Mouse (Mus musculus): ENCODE measurements around the gene Gm26965.
"Not testable (repeated sequence)": the region's sequence is repeated elsewhere in the genome, so short reads cannot be mapped to it uniquely, and the experiment has no call there.

Gene Gm26965

DNA sequence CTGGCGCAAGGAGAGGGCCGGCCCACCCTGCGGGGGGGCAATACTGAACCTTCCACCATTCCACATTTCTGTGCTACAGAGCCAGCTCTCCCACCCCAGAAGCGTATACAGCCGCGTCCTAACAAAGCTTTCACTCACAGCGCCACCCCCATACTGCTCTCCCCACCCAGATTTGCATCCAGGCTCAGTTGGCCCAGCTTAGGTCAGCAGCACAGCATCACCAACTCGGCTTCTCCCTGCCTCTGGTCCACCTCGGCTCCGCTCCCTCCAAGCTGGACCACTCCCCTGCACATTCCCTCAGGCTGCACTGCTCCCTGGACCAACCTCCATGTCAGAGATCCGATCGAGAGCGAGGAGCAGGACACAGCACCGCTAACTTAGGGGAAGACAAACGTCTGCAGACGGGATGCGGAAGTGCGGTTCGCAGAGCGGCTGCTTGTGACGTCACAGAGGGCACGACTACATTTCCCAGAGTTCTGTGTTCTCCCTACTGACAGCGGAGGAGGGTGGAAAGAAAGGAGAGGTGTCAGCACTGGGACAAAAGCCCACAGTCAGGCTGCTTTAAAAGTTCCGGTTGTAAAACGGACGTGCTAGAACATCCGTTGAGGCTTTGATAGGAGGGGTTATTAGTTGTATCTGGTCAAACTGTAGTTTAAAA is at the start of gene Gm26965, which contains the start of gene Zfp87:
Gene Gm26965 (minus strand): TSS at position 399 of the 658 bp plus-strand sequence.
Gene Zfp87 (minus strand): TSS at position 425 of the 658 bp plus-strand sequence.
- in situ Hi-C loops (cut with MboI, MseI) = loop anchor here (10.0 kb wide), 1 partner anchor 161 kb away; the partner anchor contains the start of genes Gm28044 and Zfp953

GRCm38 (mm10) chr13:67572591-67573189 is 46.7 kb upstream of the Gm26965 start:
- in situ Hi-C loops (cut with MboI, MseI) = no loop called here

DNA sequence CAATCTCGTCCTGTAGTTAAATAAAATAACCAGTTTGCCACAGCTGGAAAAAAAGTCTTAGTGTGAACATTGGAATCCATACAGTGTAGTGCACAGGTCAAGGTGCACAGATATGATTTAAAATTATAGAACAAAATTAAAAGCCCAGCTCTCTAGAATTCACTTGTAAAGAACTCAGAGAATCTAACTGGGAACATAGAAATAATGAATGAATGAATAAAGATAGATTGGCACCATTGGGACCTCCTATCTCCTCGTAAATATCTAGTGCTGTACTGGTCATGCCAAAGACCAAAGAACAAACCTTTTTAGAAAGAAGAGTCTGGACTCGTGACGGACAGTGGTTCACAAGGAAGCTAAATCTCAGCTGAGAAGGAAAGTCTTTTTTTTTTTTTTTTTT is 27.8 kb upstream of the Gm26965 start, which contains the start of gene Zfp748:
Gene Zfp748 (minus strand): TSS at position 101 of the 400 bp plus-strand sequence.
- in situ Hi-C loops (cut with MboI, MseI) = no loop called here

DNA sequence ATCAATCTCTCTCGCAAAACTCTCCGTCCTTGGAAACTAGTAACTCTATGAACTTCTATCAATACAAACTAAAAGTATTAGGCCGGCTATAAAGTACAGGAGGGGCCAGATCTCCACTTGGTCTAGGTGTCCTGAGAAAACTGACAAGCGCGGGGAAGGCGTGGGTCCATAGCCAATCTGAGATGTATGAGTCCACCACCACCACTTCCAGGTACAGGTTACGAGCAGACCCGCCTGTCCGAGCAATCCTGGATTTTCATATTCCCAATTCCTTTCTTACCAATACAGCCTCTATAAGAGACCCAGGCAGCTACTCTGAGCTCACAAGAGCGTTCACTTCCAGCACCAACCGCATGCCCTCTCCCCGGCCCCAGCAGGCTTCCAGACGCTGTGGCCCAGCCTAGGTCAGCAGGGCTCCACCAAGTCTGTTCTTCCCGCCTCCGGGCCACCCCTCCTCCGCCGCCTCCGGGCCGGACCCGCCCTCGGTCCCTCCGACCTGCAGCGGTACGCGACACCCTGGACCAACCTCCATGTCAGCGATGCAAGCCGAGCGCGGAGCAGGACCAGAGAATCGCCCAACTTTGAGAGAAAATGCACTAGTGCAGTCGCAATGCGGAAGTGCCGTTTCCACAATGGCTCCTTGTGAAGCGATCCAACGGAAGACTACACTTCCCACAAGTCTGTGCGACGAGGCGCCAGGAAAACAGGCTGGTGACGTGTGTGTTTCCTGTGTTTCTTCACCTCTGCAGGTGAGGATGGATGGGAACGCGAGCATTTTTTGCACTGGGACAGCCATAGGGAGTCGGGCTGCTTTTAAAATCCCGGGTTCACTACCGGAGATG is 26.8 kb upstream of the Gm26965 start:
- in situ Hi-C loops (cut with MboI, MseI) = no loop called here

- in situ Hi-C loops (cut with MboI, MseI) = no loop called here
These were observed 20.0 kb upstream of the Gm26965 start for GRCm38 (mm10) chr13:67545941-67546340.

DNA sequence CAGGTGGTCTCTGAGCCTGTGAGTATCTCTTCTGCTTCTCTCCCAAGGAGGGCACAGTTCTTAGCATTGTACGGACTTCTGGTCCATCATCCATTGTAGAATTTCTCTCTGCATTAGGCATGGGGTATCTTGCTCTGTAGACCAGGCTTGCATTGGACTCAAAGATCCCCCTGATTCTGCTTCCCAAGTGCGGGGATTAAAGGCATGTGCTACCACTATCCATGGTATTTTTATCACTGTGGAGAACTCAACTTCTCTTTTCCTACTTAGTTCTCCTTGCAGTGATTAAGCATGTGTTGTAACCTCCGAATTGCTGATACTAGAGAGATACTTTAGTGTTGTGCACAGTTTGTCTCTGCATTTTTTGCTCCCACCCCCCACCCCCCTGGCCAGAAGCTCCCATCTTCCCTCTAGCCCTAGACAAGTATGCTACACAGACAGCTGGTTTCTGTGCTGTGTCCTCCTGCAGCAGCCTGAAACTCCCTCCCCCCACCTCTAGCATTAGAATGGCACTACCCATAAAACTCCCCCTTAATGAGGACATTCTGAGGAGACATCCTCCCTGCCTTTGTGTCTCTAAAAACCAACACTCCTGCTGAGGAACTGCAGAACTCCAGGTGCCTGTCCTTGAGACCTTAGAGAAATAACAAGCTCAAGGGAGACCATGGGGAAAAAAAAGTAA is 1.2 kb upstream of the Gm26965 start:
- in situ Hi-C loops (cut with MboI, MseI) = loop anchor here (10.0 kb wide), 1 partner anchor 162 kb away; the partner anchor contains the start of genes Gm28044 and Zfp953

GRCm38 (mm10) chr13:67500908-67501307 is 25.0 kb downstream of the Gm26965 start:
- in situ Hi-C loops (cut with MboI, MseI) = no loop called here

GRCm38 (mm10) chr13:67500084-67500719 is 25.7 kb downstream of the Gm26965 start, which contains the start of gene Zfp58:
Gene Zfp58 (minus strand): TSS chr13:67500555.
- in situ Hi-C loops (cut with MboI, MseI) = no loop called here

DNA sequence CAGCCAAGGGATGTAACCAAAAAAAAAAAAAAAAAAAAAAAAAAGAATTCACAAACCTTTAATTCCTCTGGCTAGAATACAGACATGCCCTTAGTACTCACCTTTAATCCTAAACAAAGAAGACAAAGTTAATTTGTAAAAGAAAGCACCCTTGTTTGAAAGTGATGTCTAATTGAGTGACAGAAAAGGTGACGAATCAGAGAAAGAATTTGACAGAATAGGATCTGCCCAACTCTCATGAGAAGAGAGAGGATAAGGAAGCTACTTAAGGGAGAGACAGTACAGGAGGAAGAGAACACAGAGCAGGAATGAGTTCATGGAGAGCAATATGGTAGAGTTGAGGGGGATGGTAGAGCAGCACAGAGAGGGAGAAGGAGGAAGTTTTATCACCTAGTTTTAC is 30.3 kb downstream of the Gm26965 start:
- in situ Hi-C loops (cut with MboI, MseI) = no loop called here

DNA sequence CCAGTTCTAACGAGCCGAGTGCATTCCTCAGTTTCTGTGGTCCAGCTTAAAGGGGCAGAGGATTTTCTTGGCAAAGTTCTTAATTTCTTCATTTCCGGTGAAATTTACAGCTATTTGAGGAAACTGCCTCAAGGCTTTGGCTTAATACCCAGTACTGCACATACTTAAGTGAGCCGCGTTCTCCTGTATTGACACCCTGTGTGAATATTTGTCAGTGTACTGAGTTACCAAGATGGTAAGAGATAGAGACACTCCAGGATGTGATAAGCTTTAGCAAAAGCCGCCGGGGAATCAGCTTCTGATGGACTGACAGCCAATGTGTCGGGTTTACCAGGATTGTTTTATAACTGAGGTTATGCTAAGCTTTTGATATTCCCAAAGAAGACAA is 41.5 kb downstream of the Gm26965 start:
- in situ Hi-C loops (cut with MboI, MseI) = no loop called here

DNA sequence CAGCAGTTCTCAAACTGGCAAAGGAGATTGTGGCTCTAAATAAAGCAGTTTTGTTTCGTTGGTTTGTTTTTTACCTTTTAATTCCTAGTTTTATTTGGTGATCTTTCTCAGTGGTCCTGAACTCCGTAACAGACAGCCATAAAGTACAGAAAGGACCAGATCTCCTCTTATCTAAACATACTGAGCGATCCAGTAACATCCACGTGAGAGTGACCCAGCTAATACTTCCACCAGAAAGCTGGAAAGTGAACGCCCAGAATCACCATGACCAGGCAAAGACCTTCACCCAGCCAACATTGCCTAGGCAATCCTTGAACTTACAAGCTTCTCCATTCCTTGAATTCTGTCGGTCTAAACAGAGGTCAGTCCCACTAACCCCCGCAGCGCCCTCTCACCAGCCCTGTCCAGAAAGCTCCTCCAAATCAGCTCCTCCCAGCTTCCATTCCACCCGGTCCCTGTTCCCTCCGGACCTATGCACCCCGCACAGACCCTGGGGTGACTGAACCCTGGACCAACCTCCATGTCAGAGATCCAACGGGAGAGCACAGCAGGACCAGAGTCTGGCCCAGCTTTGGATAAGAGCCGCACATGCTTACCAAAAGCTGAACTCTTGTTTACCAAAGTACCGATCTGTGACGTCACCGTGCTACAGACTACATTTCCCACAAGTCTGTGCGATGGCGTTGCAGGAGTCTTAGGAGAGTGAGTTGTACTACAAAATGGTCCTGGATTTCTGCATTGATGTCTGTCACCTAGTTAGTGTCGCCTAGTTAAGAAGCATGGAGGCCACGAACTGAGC is 42.1 kb downstream of the Gm26965 start, which contains the start of gene Zfp874b:
Gene Zfp874b (minus strand): TSS at position 634 of the 799 bp plus-strand sequence.
- in situ Hi-C loops (cut with MboI, MseI) = no loop called here

DNA sequence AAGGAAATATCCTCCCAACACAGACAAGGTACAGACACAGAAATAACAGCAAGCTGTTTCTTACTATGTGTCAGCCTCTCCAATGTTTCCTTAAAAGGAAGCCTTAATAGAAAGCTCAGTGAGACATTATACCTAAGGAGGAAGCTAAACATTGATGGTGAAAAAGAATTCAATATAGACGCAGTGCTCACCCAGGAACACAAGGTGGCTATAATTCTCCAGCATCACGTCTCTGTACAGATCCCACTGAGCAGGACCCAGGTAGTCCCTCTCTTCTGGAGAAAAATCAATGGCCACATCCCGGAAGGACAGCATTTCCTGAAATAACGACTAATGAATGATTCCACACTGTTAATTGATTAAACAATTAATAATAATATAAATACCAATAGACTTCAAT is 44.4 kb downstream of the Gm26965 start:
- in situ Hi-C loops (cut with MboI, MseI) = no loop called here

DNA sequence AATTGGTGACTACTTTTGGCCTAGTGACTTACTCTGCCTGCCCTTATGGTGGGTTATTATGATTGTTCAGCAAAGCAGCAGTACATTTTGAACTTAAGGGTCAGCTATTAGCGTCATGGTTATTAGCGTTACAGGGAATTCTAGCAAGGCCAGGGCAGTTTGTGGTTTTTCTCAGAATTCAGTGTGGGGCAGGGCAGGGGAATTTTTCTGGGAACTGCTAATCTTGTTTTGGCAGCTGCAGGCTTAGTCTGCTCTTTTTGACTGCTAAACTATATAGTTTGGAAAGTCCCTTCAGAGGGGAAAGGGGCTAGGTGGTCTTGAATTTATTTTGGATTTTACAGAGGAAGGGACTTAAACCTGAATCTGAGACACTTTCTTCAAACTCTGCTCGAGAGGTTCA is 56.7 kb downstream of the Gm26965 start:
- in situ Hi-C loops (cut with MboI, MseI) = no loop called here

- in situ Hi-C loops (cut with MboI, MseI) = not testable (repeated sequence)
These were observed 62.3 kb downstream of the Gm26965 start for GRCm38 (mm10) chr13:67463506-67464185.

DNA sequence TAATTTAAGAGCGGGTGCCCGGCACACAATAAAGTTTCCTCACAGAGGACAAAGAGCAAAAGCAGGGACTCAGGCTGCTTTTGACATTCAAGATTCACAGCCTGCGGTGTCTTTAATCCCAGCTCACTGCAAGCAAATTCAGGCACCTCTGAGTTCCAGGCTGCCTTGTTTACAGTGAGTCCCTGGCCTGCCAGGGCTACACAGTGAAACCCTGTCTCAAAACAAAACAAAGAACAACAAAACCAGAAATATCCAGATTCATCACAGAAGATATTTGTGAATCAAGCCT is 74.0 kb downstream of the Gm26965 start:
- in situ Hi-C loops (cut with MboI, MseI) = no loop called here

DNA sequence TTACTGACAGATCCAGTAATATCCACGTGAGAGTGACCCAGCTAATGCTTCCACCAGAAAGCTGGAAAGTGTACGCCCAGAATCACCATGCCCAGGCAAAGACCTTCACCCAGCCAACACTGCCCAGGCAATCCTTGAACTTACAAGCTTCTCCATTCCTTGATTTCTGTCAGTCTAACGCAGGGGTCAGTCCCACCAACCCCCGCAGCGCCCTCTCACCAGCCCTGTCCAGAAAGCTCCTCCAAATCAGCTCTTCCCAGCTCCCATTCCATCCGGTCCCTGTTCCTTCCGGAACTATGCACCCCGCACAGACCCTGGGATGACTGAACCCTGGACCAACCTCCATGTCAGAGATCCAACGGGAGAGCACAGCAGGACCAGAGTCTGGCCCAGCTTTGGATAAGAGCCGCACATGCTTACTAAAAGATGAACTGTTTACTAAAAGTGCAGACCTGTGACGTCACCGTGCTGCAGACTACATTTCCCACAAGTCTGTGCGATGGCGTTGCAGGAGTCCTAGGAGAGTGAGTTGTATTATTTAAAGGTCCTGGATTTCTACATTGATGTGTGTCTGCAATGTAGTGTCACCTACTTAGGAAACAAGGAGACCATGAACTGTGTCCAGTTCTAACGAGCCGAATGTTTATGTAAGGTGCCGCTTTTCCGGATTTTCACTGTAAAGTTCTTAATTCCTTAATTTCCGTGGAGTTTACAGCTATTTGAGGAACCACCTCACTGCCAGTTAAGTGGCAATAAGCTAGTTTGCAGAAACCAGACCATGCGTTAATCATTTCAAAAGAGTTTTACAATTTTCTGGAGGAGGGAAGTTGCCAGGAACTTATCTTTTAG is 74.6 kb downstream of the Gm26965 start, which contains the start of gene Zfp874a:
Gene Zfp874a (minus strand): TSS at position 453 of the 849 bp plus-strand sequence.
- in situ Hi-C loops (cut with MboI, MseI) = no loop called here

All from T-helper 2 cell (primary cell).